Mouse (Mus musculus): ENCODE measurements around the gene Atrnl1.

Gene Atrnl1

DNA sequence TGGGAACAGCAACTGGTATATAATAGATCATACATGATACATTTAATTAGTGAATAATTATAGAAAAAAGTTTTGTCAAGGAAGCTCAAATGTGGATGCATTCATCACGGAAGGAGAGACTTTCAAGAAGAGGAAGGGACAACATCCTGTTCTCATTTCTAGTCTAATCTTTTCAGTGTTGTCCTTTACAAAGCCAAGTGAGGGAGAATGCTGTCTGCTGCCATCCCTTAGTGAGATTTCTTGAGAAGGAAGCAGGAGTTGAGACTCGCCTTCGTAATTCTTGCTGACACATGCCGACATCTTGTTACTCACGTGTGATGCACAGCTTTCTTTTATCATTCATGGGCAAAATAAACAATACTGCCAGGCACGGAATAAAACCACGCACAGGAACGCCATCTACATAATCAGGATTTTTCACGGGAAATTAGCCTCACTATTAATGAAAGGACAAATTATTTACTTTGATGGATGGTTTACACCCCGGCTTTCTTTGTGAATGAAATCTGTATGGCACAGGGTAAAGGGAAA is 316.2 kb downstream of the Atrnl1 start:
- no peak for DNase-seq

DNA sequence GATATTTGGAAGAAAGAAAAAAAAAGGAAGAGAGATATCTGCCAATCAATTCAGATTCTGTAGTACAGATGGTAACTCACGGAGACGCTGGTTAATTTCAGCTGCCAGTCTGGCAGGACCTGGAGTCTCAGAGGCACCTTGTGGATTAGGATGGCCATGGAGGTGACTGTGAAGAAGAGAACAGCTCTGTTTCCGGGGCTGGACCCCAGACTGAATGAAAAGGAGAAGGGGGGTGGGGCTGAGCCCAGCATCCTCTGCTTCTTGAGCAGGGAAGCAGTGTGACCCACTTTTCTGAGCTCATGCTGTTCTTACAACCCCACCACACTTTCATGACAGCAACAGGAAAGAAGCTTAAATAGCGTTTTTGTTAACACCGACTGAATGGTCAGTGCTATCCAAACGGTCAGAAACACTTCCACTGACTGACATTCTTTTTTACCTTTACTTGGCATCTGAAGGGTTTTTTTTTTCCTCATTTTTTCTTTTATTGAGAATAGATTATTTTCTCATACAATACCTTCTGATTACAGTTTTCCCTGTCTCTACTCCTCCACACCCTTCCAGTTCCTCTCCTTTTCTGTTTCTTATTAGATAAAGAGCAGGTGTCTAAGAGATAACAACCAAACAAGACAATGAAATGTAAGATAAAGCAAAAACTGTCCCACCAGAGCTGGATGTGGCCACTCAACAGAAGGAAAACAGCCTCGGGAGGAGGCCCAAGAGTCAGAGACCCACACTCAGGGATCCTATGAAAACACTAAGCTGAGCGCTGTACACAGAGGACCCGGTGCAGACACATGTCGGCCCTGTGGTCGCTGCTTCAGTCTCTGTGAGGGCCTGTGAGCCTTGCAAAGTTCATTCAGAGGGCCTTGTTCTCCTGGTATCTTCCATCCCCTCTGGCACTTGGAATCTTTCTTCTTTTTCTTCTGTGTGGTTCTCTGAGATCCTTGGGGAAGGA is 317.0 kb downstream of the Atrnl1 start:
- DNase-seq, result peak; percentile 26 to 31

DNA sequence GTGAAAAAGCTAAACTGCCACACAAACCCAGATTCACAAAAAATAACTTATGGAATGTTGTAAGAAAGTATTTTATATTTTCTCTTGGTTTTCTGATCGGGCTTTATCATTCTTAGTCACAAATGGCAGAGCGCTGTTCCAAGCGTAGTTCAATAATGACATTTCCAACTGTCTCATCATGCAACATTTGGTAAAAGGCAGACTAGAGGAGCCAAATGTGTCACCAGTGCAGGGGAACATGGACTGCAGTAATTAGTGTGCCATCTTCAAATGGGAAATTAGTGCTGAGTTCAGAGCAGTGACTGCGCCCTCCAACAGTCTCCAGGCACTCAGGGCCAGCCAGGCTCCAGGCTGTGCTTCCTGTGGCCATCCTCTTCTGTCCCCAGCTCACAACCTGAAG is 320.8 kb downstream of the Atrnl1 start:
- no peak for DNase-seq

DNA sequence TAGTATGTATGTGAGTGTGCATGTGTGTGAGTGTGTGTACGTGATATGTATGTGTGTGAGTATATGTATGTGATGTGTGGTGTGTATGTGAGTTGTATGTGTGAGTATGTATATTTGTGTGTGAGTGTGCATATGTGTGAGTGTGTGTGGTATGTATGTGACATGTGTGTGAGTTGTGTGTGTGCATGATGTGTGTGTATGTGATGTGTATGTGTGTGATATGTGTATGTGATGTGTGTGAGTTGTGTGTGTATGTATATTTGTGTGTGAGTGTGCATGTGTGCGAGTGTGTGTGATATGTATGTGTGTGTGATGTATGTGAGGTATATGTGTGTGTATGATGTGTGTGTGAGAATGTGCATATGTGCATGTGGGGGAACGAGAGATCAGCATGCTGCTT is 326.0 kb downstream of the Atrnl1 start:
- no peak for DNase-seq

DNA sequence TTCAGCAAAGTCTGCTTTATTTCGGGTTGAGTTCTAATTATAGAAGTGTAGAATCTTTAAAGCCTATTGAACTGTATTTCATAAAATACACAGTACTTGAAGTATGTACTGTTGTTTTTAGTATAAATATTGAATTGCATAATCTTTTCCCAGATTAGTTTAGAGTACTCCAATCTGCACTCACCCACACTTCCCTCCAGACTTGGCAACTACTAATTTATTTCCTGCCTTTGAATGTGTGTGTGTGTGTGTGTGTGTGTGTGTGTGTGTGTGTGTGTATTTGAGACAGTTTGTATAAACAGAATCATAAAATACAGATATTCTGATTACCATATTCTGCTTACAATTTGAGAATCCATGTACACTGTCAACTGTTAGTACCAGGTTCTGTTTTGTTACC is 328.3 kb downstream of the Atrnl1 start:
- no peak for DNase-seq

DNA sequence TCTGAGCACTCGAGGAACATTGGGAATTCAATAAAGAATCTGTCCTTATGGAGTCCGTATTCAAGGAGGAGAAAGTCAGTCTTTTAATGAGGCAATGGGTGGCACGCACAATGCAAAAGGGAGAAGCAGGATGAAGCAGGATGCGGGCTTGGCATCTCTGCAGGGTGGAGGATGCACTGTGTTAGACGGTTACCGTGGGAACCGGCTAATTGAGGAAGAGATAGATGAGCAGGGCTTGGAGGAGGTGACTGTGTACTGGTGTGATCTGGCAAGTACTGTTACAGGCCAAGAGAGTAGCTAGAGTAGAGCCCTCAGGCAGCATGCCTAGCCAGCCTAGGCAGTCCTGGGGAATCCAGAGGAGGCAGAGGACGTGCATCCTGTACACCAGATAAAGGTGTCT is 330.7 kb downstream of the Atrnl1 start:
- peak; percentile 18 to 38 for DNase-seq

DNA sequence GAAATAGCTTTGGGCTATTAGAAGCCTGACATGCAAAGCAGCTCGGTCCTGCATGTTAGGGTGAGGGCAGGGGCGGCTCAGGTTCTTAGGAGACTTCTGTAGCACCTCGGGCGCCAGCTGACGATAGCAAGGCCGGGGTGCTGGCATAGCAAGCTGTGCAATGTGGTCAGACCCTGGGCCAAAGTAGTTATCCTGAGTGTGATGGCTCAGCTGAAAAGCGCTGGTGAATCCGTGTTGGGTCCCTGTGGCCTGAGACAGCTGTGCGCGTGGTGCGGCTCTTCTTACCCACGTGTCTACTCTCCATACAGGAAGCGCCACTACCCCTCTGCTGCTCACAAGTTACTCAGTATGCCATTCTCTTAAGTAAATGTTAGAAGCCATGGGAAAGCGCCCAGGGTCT is 331.4 kb downstream of the Atrnl1 start:
- no peak for DNase-seq

DNA sequence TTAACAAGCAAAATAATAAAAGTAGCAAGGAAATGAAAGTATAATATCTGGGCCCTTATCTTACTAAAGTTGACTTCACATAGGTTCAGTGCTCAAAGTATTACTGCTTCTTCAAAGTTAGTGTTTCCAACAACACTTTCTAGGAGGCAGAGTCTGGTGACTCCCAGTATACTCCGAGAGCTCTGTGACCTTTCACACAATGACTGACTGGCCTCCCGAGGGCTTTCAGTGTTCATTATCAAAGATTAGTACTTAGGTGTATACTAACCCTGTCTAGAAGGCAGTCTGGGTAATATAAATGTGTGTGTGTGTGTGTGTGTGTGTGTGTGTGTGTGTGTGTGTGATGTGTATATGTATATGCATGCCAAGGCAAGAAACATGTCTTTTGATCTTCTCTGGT is 332.5 kb downstream of the Atrnl1 start:
- no peak for DNase-seq

DNA sequence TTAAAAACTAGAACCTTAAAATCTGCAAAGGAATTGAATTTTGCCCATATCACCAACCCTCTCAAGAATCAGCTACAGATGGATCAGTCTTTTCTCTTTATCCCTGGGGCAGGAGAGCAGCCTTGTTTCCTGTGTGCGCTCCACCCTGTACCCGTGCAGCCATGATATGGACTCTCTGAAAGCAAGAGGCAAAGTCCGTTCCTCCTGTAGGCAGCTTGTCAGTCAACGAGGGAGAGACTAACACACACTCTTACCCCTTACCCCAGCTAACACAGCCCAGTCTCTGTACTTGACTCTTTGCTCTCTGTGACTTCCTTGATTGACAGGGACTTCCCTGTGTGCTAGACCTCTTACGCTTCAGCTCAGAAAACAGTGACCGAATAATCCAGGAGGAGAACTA is 333.8 kb downstream of the Atrnl1 start:
- no peak for DNase-seq

DNA sequence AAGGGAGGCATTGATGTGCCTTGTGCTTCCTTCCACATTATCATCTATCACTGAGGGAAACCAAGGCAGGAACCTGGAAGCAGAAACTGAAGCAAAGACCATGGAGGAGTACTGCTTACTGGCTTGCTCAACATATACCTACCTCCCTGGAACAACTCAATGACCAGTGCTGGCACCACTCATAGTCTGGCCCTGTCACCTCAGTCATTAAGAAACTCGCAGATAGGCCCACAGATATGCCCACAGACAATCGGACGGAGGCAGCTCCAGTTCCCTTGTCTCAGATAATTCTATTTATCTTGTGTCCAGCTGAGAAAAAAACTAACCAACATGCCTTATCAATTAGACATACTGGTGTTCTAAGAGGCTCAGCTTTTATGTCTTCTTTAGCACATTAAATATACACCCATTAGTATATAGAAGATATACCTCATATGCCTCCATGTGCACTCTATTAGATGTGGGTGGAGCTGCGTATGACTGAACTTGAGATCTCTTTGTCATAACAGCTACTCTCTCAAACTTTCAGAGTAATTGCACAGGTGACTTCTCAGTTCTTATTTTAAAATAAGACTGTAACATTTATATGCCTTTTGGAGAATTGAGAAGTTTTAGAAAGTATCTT is 334.9 kb downstream of the Atrnl1 start:
- no peak for DNase-seq

DNA sequence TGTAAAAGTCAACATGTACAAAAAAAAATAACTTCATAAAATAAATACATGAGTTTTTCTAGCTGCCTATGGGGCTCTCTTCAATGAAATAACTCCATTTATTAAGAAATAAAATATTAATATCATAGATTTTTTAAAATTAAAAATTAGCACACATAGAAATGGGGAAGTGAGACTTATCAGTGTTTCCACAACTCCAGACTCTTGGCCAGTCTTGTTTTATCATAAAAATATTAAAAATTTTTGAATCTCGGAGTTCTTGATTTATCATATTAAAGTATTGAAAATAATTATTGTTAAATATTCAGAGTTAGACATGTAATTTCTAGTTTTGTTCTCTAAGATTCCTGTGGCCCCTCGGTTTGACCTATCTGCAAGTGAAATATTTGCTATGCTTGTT is 337.7 kb downstream of the Atrnl1 start:
- DNase-seq, result no peak

DNA sequence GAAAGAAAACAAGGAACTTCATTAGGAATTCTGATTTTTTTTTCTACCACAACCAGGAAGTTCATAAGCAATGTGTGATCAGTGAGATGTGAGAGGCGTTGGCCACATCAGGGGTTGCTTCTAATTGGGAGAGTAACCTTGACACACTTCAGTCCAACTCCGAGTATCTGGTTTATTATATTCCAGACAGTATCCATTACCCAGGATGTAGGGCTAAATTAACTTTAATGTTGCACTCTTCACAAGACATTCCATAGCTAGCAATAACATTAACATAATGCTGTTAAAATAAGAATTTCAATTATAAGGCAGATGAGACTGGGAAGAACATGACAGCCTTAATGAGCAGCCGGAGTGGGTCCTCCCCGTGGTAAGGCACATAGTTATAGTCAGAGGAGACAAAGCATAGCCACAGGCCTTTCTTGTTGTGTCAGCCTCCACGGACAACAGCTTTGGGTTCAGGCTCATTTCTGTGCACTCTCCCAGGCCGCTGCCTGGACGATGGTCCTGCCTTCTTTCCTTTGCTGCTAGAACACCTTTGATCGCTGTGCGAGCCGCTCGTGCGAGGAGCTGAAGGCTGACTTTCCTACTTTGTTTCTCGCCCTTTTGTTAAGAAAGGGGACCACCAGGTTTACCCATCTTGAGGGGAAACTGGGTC is 338.6 kb downstream of the Atrnl1 start:
- DNase-seq, result no peak

DNA sequence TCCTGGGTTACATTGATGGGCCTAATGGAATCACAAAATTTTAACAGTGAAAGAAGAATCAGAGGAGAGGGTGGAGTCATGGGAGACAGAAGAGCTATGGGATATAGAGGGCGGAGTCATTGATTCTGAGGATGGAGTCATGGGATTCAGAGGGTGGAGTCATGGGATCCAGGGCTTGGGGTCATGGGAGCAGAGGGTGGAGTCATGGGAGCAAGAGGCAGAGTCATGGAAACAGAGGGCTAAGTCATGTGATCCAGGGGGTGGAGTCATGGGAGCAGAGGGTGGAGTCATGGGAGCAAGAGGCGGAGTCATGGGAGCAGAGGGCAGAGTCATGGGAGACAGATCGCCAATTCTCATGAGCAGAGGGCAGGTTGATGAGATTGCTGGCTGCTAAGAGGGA is 343.3 kb downstream of the Atrnl1 start:
- DNase-seq, result no peak

DNA sequence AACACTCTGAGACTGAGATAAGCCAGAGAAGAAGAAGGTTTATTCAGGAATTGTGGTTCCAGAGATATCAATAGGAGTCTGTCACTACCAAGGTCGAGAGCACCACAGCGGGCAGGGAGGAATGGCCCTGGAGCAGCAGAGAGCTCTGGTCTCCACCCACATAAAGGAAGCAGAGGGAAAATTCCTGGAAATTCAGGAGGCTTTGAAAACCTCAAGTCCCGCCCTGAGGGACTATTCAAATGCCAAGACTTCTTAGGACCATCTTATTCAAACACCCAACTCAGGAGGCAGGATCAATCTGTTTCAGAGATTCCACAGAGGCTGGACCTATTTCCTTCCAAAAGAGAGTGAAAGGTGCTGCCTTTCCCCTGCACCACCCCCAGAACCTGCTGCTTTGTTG is 345.6 kb downstream of the Atrnl1 start:
- no peak for DNase-seq

DNA sequence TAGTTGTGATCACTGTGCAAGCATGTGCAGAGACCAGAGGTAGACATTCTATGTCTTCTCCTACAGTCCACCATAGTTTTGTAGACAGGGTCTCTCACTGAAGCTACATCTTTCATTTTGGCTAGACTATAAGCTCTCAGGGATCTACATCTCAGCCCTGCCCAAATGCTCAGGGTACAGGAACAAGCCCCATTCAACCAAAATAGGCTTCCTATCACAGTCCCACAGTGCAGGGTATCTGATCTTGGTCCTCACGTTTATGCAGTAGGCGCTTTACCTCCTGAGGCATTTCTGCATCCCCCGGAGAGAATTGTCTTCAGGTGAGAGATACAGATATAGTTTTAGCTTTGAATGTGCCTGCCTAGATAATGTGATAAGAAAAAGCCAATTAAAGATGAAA is 346.5 kb downstream of the Atrnl1 start:
- DNase-seq, result no peak

DNA sequence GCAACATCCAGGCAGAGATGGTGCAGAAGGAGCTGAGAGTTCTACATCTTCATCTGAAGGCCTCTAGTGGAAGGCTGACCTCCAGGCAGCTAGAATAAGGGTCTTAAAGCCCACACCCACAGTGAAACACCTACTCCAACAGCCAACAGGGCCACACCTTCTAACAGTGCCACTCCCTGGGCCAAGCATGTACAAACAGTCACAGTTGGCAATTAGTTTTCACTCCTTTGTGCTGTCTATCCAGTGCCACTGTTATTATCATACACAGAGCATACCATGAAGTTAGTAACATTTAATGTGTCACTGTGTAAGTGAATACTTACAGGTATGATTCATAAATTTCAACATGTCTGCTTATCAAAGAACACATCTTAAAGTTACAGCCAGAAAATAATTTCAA is 347.3 kb downstream of the Atrnl1 start:
- no peak for DNase-seq

DNA sequence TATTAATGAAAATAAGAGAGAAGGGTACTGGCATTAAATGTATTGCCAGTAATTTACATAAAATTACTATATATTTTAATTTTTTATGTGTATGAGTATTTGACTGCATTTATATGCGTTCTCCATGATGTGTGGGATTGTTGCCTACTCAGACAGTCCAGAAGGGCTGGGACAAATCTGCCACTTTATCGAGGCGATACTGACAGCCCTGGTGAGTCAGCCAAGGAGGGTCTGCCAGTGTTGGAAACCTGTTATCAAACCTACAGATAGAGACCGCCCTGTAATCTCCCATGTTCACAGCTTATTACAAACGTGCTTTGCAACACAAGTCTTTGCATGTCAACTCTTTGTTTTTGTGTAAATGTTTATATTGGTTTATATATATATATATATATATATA is 347.9 kb downstream of the Atrnl1 start:
- DNase-seq, result no peak

DNA sequence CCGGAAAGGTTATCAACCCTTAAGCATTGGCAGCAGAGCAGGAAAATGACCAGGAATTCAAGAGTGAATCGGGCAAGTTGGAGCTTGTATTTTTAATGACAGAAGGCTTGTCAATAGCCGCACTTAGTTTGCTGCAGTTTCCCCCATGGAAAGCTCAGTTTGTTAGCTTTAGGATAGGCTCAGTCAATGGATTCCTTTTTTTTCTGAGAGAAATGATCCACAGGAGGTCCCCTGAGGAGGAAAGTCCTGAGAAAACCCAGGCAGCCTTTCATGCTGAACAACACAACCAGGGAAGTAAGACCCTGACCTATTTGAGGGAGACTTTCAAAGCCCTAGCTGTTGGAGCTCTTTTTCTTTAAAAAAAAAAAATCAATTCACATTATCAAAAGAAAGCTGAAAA is 350.5 kb downstream of the Atrnl1 start:
- DNase-seq, result no peak

DNA sequence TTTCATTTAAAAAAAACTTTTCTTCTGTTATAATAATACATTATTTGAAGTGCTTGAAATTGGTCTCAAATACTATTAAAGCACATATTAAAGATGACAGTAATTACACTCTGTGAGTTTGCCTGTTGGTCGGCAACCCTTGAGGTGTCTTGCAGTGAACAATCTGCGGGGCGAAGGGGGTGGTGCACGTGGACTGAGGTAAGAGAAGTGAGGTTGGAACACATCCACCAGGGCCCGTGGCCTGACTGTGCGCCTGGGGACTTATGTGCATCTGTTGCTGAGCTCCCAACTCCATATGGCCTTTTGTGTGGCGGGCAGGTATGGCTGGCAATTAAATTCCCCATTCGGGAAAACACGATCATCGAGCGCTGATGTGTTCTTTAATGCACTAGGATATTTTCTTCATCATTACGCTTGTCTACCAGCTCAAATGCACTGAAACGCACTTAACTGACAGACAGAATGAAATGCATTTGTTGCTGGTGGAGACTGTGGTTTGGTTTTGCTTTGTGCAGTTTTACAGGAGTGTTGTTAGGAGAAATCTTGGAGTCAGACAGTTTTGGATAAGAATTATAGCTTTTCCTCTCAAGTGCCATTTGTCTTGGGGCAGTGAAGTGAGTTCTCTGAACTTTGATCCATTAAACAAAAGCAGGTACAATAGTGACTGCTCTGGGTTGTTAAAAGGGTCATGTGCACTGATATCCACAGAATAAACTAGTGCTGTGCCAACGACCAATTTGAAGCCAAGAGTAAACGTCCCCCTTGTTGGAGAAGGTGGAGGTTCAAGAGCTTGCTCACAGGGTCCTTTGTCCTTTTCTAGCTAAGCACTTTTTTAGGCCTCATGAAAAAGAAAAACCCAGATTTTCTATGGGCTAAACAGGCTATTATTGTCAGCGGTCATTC is 351.2 kb downstream of the Atrnl1 start:
- DNase-seq, result no peak

DNA sequence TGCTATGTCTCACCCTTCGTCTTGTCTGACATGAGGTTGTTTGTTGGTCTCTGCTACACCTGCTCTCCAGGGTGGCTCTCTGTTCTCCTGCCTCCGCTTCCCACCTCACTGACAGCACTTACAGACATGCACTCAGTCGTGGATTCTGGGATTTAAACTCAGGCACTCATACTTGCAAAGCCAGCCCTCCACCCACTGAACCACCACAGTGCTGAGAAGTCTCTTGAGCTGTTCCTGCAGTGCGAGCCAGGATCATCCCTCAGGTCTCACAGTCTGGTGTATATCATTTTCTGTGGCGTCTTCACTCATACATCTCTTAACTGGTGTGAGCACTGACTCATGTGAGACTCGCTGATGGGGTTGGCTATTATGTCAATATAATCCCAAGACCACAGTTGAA is 353.0 kb downstream of the Atrnl1 start:
- DNase-seq, result no peak

DNA sequence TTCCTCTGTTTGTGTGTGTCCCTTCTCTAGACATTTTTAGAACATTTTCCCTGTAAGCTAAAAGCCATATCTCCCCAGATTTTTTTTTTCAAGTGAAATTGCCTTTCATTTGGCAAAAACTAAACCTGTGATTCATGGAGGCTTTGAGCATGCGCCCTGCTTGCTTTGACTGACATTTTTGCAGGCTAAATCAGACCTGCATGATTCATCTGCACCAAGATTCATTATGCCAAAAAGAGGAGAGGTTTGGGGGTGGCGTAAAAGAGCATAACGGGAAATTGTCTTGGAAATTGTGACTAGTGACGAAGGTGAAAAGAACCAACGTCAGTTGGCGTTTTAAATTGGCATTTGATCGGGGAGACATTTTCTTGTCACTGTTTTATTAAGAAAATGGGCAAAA is 358.9 kb downstream of the Atrnl1 start:
- DNase-seq, result no peak

DNA sequence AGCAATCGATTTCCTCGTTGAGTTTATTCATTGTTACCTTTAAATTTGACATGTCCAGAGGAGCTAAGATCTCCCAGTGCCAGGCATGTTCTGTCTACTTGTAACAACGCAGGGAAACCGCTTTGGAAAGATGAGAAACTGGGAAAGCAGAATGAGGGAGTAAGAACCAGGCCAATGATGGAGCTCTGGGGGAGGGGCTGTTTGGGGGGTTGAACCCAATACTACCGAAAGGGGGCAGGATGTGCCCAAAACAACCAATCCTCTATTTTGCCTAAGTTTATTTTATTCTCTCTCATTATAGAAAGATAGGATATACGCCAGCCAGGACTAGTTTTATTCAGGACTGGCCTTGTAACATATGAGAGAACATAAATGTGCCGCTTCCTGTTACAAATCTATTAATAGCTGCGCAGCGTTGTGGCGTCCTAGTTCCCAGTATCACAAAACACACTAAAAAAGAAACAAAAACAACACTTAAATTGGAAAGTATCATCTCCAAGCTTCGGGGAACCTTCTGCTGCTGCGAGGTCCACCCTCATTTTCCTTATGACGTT is 359.6 kb downstream of the Atrnl1 start:
- DNase-seq, result no peak

All from cerebellum, postnatal 14 days (tissue).